Mouse (Mus musculus): ENCODE measurements around the gene Oasl1. TPM values are rescaled to one million over a fixed set of nuclear protein-coding genes. Genes with fewer than 3 reads are reported as not detected.
"Not testable (repeated sequence)": the region's sequence is repeated elsewhere in the genome, so short reads cannot be mapped to it uniquely, and the experiment has no call there.

The Oasl1 gene
- polyA plus RNA-seq, 1 experiment, result 20.1 TPM

DNA sequence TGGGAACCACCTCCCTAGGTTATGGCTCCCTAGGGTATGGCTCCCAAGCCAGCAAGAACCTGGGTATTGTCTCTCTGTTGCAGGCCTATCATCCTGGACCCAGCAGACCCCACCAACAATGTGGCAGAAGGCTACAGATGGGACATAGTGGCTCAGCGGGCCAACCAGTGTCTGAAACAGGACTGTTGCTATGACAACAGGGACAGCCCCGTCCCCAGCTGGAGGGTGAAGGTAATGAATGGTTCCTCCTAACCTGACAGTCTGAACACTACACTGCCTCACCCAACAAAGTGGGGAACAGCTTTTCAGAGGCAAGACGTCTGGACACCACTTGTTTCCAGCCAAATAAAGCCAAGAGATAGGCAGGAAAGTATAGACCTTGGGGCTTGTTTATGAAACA is 12.8 kb downstream of the Oasl1 start:
- H3K4me1 ChIP-seq (replicated peaks; ENCODE audit: control insufficient read depth, insufficient read depth, low read length), result no peaks in the 10 kb centered on the region
- WGBS, result 76% methylated on average over 3 of the region's 3 CpGs
- no peaks in the 10 kb centered on the region for H3K36me3 ChIP-seq (ENCODE audit: control insufficient read depth, insufficient read depth, low read length)

DNA sequence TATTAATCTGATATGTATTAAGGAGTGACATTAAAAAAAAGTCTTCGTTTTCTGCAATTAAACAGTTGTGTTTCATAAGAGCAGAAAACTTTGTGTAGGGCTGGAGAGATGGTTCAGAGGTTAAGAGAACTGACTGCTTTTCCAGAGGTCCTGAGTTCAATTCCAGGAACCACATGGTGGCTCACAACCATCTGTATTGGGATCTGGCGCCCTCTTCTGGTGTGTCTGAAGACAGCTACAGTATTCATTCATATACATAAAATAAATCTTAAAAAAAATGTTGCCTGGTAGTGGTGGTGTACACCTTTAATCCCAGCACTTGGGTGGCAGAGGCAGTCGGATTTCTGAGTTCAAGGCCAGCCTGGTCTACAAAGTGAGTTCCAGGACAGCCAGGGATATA is 18.1 kb downstream of the Oasl1 start:
- not testable (repeated sequence) for H3K4me1 ChIP-seq (replicated peaks; ENCODE audit: control insufficient read depth, insufficient read depth, low read length); H3K27me3 ChIP-seq (ENCODE audit: control insufficient read depth, insufficient read depth, low read length); H3K27ac ChIP-seq (ENCODE audit: control insufficient read depth, insufficient read depth, low read length); H3K36me3 ChIP-seq (ENCODE audit: control insufficient read depth, insufficient read depth, low read length); H3K4me3 ChIP-seq (ENCODE audit: control insufficient read depth, insufficient read depth, low read length)
- peak; percentile 16 for DNase-seq
- WGBS, result 71% methylated on average over 3 of the region's 3 CpGs

More for the DNA sequence above, 12.8 kb downstream of the Oasl1 start:
- Histone ChIP-seq H3K27ac (ENCODE audit: control insufficient read depth, insufficient read depth, low read length) (no peak overlapping the region), H3K4me3 (ENCODE audit: control insufficient read depth, insufficient read depth, low read length) (no peak overlapping the region), H3K27me3 (ENCODE audit: control insufficient read depth, insufficient read depth, low read length) (no peaks in the 10 kb centered on the region)
- DNase-seq, result no peak
- TF ChIP-seq CTCF (IDR thresholded peaks at IDR 0.05; ENCODE audit: borderline replicate concordance, control insufficient read depth, extremely low read depth, insufficient read depth, low read length, poor library complexity) (no peak), POLR2A (IDR thresholded peaks at IDR 0.05; ENCODE audit: control insufficient read depth, extremely low read depth, insufficient read depth, low read length, poor library complexity) (no peak)

DNA sequence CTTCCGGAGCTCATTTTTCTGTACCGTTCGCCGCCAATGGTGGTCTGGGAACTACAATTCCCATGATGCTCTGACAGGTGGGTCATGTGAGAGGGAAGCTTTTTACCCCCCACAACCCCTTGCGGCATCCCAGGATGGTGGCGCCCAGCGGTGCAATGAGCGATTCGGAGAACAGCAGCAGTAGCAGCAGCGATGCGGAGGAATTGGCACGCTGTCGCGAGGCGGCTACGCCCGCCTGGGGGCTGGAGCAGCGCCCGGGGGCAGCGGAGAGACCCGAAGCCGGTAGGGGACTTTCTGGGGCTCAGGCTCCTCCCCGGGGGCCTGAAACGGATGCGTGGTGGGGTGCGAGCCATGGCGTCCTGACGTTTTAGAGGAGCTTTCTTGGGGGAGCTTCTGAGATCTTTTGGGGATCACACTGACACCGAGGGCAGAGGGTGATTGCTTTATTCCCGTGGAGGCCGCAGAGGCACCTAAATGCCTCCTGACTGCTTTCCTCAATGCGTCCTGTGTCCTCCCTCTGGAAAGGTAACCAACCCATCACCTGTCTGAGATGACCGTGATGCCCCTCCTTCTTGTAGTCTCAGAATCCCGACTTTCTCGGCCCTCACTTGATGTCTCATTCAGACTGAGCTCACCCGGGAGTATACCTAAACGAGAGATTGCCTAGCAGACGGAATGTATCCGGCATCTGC is 19.2 kb downstream of the Oasl1 start, which contains the start of gene 2210016L21Rik:
Gene 2210016L21Rik, plus strand, starts transcription at position 85 of the 692 bp plus-strand sequence.
- no peak for TF ChIP-seq CTCF (IDR thresholded peaks at IDR 0.05; ENCODE audit: borderline replicate concordance, control insufficient read depth, extremely low read depth, insufficient read depth, low read length, poor library complexity)
- TF ChIP-seq POLR2A (IDR thresholded peaks at IDR 0.05; ENCODE audit: control insufficient read depth, extremely low read depth, insufficient read depth, low read length, poor library complexity), result peak; percentile 80
- 0 out of 2 replicates have a peak, but pooled peaks cover 2% of the 10 kb centered on the region for H3K4me1 ChIP-seq (replicated peaks; ENCODE audit: control insufficient read depth, insufficient read depth, low read length)
- peak within 1 kb of the TSS; percentile 91 for H3K4me3 ChIP-seq (ENCODE audit: control insufficient read depth, insufficient read depth, low read length)
- H3K36me3 ChIP-seq (ENCODE audit: control insufficient read depth, insufficient read depth, low read length), result peaks cover 15% of the 10 kb centered on the region
- H3K27ac ChIP-seq (ENCODE audit: control insufficient read depth, insufficient read depth, low read length), result peak within 1 kb of the TSS; percentile 71
- H3K27me3 ChIP-seq (ENCODE audit: control insufficient read depth, insufficient read depth, low read length), result no peaks in the 10 kb centered on the region
- peak; percentile 89 for DNase-seq
- WGBS, result 1% methylated on average over 39 of the region's 39 CpGs

DNA sequence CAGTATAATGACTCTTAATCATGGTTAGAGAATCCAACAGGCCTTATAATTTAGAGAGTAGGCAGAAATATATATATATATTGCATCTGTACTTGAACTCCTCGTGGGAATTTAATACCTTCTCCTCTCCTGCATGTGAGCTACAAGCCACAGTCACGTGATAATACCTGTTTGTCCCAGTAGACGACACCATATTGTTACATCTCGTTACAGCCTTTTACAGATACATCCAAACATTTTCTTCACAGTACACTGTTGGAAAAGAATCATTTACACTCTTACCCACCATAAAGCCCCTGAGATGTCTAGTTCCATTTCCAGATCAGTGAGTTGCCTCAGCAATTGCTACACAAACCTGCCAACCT is 19.7 kb downstream of the Oasl1 start:
- H3K27ac ChIP-seq (ENCODE audit: control insufficient read depth, insufficient read depth, low read length), result peak overlapping the region; percentile 71; the same call in 1 of the 2 replicates
- peak overlapping the region; percentile 91 for H3K4me3 ChIP-seq (ENCODE audit: control insufficient read depth, insufficient read depth, low read length)
- 0 out of 2 replicates have a peak, but pooled peaks cover 2% of the 10 kb centered on the region for H3K4me1 ChIP-seq (replicated peaks; ENCODE audit: control insufficient read depth, insufficient read depth, low read length)
- peaks cover 20% of the 10 kb centered on the region for H3K36me3 ChIP-seq (ENCODE audit: control insufficient read depth, insufficient read depth, low read length)
- no peaks in the 10 kb centered on the region for H3K27me3 ChIP-seq (ENCODE audit: control insufficient read depth, insufficient read depth, low read length)
- 64% methylated on average over 4 of the region's 4 CpGs for WGBS
- no peak for TF ChIP-seq CTCF (IDR thresholded peaks at IDR 0.05; ENCODE audit: borderline replicate concordance, control insufficient read depth, extremely low read depth, insufficient read depth, low read length, poor library complexity)
- no peak for TF ChIP-seq POLR2A (IDR thresholded peaks at IDR 0.05; ENCODE audit: control insufficient read depth, extremely low read depth, insufficient read depth, low read length, poor library complexity)
- DNase-seq, result no peak

DNA sequence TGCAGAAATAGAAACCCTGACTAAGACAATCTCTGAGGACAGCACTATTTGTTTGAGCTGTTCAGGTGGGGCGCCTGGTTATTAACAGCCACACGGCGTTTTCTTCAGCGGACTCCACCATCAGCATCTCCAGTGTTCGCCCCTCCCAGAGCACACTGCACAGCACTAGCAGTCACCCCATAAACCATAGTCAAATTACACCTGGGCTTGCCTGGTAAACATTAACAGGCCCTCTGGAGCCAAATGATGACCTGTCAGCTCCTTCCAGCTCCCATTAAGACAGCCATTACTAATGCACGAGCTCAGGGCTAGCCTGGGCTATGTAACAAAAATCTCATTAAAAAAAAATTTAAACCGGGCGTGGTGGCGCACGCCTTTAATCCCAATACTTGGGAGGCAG is 22.0 kb downstream of the Oasl1 start:
- WGBS, result 97% methylated on average over 10 of the region's 10 CpGs
- Histone ChIP-seq H3K27ac (ENCODE audit: control insufficient read depth, insufficient read depth, low read length) (no peak overlapping the region), H3K36me3 (ENCODE audit: control insufficient read depth, insufficient read depth, low read length) (peaks cover 36% of the 10 kb centered on the region), H3K4me1 (replicated peaks; ENCODE audit: control insufficient read depth, insufficient read depth, low read length) (0 out of 2 replicates have a peak, but pooled peaks cover 2% of the 10 kb centered on the region), H3K27me3 (ENCODE audit: control insufficient read depth, insufficient read depth, low read length) (no peaks in the 10 kb centered on the region), H3K4me3 (ENCODE audit: control insufficient read depth, insufficient read depth, low read length) (no peak overlapping the region)
- DNase-seq, result no peak
- TF ChIP-seq CTCF (IDR thresholded peaks at IDR 0.05; ENCODE audit: borderline replicate concordance, control insufficient read depth, extremely low read depth, insufficient read depth, low read length, poor library complexity) (no peak), POLR2A (IDR thresholded peaks at IDR 0.05; ENCODE audit: control insufficient read depth, extremely low read depth, insufficient read depth, low read length, poor library complexity) (no peak)

DNA sequence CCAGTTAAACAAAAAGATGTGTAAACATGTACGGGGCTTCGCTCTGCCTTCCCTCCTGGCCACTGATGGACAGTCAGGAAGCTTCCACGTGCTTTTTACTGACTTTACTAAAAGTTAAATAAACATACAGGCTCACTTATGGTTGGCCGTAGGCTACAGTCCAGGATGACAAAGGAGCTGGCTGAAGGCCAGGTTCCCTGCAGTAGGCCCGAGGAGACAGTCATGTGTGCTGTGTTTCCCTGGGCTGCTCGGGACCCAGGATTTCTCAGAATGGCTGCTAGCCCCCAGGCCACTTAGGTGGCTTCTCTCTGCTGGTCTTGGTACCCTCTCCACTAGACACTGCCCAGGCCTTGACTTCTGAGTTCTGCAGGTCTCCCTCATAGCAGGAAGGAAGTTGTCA is 25.9 kb downstream of the Oasl1 start:
- WGBS, result 83% methylated on average over 6 of the region's 6 CpGs
- no peak for DNase-seq
- H3K36me3 ChIP-seq (ENCODE audit: control insufficient read depth, insufficient read depth, low read length), result peaks cover 36% of the 10 kb centered on the region

DNA sequence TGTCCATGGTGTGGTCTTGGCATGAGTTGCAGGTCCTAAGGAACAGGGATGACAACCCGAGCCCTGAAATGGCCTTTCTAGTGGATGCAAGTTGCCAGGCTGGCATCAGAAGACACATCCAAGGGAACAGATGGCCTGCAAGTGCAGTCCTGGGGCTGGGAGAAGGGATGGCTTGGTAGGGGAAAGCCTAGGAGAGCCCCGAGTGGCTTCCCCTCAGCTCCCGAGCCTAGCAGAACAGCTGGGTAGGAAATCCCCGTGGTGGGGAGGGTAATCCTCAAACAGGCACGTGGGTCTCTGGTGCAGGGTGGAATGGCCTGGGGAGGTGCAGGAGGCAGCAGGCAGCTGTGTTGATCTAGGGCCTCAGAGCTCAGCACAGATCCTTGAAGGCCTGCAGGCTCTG is 26.3 kb downstream of the Oasl1 start:
- WGBS, result 68% methylated on average over 5 of the region's 5 CpGs
- peaks cover 36% of the 10 kb centered on the region for H3K36me3 ChIP-seq (ENCODE audit: control insufficient read depth, insufficient read depth, low read length)

More for the DNA sequence above, 25.9 kb downstream of the Oasl1 start:
- no peaks in the 10 kb centered on the region for H3K27me3 ChIP-seq (ENCODE audit: control insufficient read depth, insufficient read depth, low read length)
- H3K4me1 ChIP-seq (replicated peaks; ENCODE audit: control insufficient read depth, insufficient read depth, low read length), result 0 out of 2 replicates have a peak, but pooled peaks cover 2% of the 10 kb centered on the region
- TF ChIP-seq POLR2A (IDR thresholded peaks at IDR 0.05; ENCODE audit: control insufficient read depth, extremely low read depth, insufficient read depth, low read length, poor library complexity) (no peak), CTCF (IDR thresholded peaks at IDR 0.05; ENCODE audit: borderline replicate concordance, control insufficient read depth, extremely low read depth, insufficient read depth, low read length, poor library complexity) (no peak)
- no peak overlapping the region for H3K27ac ChIP-seq (ENCODE audit: control insufficient read depth, insufficient read depth, low read length)
- H3K4me3 ChIP-seq (ENCODE audit: control insufficient read depth, insufficient read depth, low read length), result no peak overlapping the region

More for the DNA sequence above, 26.3 kb downstream of the Oasl1 start:
- H3K27ac ChIP-seq (ENCODE audit: control insufficient read depth, insufficient read depth, low read length), result no peak overlapping the region
- DNase-seq, result no peak
- no peaks in the 10 kb centered on the region for H3K4me1 ChIP-seq (replicated peaks; ENCODE audit: control insufficient read depth, insufficient read depth, low read length)
- no peak for TF ChIP-seq CTCF (IDR thresholded peaks at IDR 0.05; ENCODE audit: borderline replicate concordance, control insufficient read depth, extremely low read depth, insufficient read depth, low read length, poor library complexity)
- H3K4me3 ChIP-seq (ENCODE audit: control insufficient read depth, insufficient read depth, low read length), result no peak overlapping the region
- H3K27me3 ChIP-seq (ENCODE audit: control insufficient read depth, insufficient read depth, low read length), result no peaks in the 10 kb centered on the region
